Comparison of ENCODE assay signal across 8 mouse cellular contexts in the genomic region with DNA sequence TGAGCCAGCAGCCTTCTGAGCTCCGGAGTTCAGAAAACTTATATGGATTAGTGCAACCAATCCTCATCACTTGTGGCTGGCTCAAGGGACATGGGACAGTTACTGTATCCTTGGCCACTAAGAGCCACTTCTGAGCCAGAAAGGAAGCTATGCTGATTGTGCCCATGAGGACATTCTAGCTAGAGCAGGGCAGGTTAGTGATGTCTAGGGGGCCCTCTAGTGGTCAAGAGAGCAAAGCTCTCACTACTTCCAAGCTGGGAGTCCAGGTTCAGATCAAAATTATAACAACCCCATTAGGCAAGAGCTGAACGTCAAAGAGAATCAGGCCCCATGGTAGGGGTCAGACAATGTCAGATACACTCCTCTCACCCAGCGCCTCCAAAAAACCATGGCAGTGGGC. TPM values are rescaled to one million over a fixed set of nuclear protein-coding genes. Genes with fewer than 3 reads are reported as not detected.
DNase-seq lines count a peak whose midpoint lies in the region; ATAC-seq and TF ChIP-seq lines count a peak whose summit lies in the region.

No protein-coding gene starts in this region.

- no peak for TF ChIP-seq POLR2A in testis, adult 2 months (IDR thresholded peaks at IDR 0.05; ENCODE audit: control insufficient read depth, low read depth, low read length)
- no peak for TF ChIP-seq POLR2A in liver, adult 2 months (IDR thresholded peaks at IDR 0.05; ENCODE audit: extremely low read depth, insufficient read depth, low read length)

- no peaks in the 10 kb centered on the region for H3K27me3 ChIP-seq in testis, adult 2 months (ENCODE audit: control insufficient read depth, insufficient read depth, low read length)
- no peaks in the 10 kb centered on the region for H3K27me3 ChIP-seq in forebrain, embryonic 12.5 days
- H3K27me3 ChIP-seq in liver, adult 2 months (ENCODE audit: control insufficient read depth, insufficient read depth, low read length), result no peaks in the 10 kb centered on the region
- H3K27me3 ChIP-seq in neural tube, embryonic 11.5 days (ENCODE audit: control insufficient read depth, insufficient read depth, low read length), result no peaks in the 10 kb centered on the region

- ATAC-seq in forebrain, embryonic 12.5 days (ENCODE audit: low FRiP score), result peak; percentile 51; the same call in 1 of the 2 replicates
- no peak; the same call in 1 of the 2 replicates for ATAC-seq in neural tube, embryonic 11.5 days (ENCODE audit: insufficient read depth, low FRiP score, low TSS enrichment)
- ATAC-seq in inflammation-experienced regulatory T-cells, adult 6 months, result no peak

- no peak overlapping the region for H3K27ac ChIP-seq in testis, adult 2 months (ENCODE audit: control insufficient read depth, insufficient read depth, low read depth, low read length)
- no peak overlapping the region for H3K27ac ChIP-seq in forebrain, embryonic 12.5 days
- H3K27ac ChIP-seq in liver, adult 2 months (replicated peaks; ENCODE audit: insufficient read depth, low read depth, low read length), result no peak overlapping the region
- no peak overlapping the region for H3K27ac ChIP-seq in neural tube, embryonic 11.5 days (ENCODE audit: low read depth, low read length)

- no peaks in the 10 kb centered on the region for H3K79me2 ChIP-seq in liver, adult 2 months (ENCODE audit: control insufficient read depth, insufficient read depth, low read length)

- no peaks in the 10 kb centered on the region for H3K36me3 ChIP-seq in testis, adult 2 months (ENCODE audit: control insufficient read depth, insufficient read depth, low read length)
- no peaks in the 10 kb centered on the region for H3K36me3 ChIP-seq in forebrain, embryonic 12.5 days (replicated peaks)
- no peaks in the 10 kb centered on the region for H3K36me3 ChIP-seq in liver, adult 2 months (ENCODE audit: control insufficient read depth, insufficient read depth, low read length)
- H3K36me3 ChIP-seq in neural tube, embryonic 11.5 days (ENCODE audit: control insufficient read depth, insufficient read depth, low read length), result no peaks in the 10 kb centered on the region

- H3K4me2 ChIP-seq in forebrain, embryonic 12.5 days, result no peak overlapping the region
- H3K4me2 ChIP-seq in neural tube, embryonic 11.5 days (ENCODE audit: low read depth), result no peak overlapping the region

- TF ChIP-seq CTCF in testis, adult 2 months (IDR thresholded peaks at IDR 0.05; ENCODE audit: control insufficient read depth, insufficient read depth, insufficient replicate concordance, low read depth, low read length), result peak; percentile 27; the same call in 1 of the 2 replicates
- TF ChIP-seq CTCF in liver, adult 2 months (IDR thresholded peaks at IDR 0.05; ENCODE audit: low read depth, low read length), result peak; percentile 60

- 53% methylated on average over 3 of the region's 3 CpGs for WGBS in forebrain, embryonic 12.5 days
- 40% methylated on average over 3 of the region's 3 CpGs for WGBS in liver, adult 2 months
- WGBS in neural tube, embryonic 11.5 days, result 51% methylated on average over 3 of the region's 3 CpGs

- DNase-seq in testis, postnatal 14 days (ENCODE audit: low spot score), result no peak
- DNase-seq in c-Kit-positive CD71-negative TER-119-negative erythroid progenitor cells, embryonic 14.5 days (ENCODE audit: low read depth), result peak; percentile 60
- peak; percentile 42 for DNase-seq in kidney, adult 18-20 months
- peak; percentile 51 for DNase-seq in liver, adult 2 months (ENCODE audit: extremely low read depth, low read depth, low spot score)
- peak; percentile 57 for DNase-seq in neural tube, embryonic 11.5 days (ENCODE audit: low spot score)

- no peaks in the 10 kb centered on the region for H3K9me3 ChIP-seq in forebrain, embryonic 12.5 days
- H3K9me3 ChIP-seq in neural tube, embryonic 11.5 days (ENCODE audit: control insufficient read depth, low read length), result no peaks in the 10 kb centered on the region

- no peaks in the 10 kb centered on the region for H3K4me1 ChIP-seq in testis, adult 2 months (ENCODE audit: control insufficient read depth, insufficient read depth, low read length)
- no peaks in the 10 kb centered on the region for H3K4me1 ChIP-seq in forebrain, embryonic 12.5 days
- H3K4me1 ChIP-seq in liver, adult 2 months (ENCODE audit: control insufficient read depth, insufficient read depth, low read length), result no peaks in the 10 kb centered on the region
- no peaks in the 10 kb centered on the region for H3K4me1 ChIP-seq in neural tube, embryonic 11.5 days (ENCODE audit: control insufficient read depth, insufficient read depth, low read length)

- no peak overlapping the region for H3K9ac ChIP-seq in forebrain, embryonic 12.5 days
- no peak overlapping the region for H3K9ac ChIP-seq in liver, adult 2 months (ENCODE audit: low read depth, low read length)
- H3K9ac ChIP-seq in neural tube, embryonic 11.5 days (ENCODE audit: low read length), result no peak overlapping the region

- H3K4me3 ChIP-seq in testis, adult 2 months (ENCODE audit: control insufficient read depth, low read depth, low read length), result no peak overlapping the region
- H3K4me3 ChIP-seq in forebrain, embryonic 12.5 days (replicated peaks), result no peak overlapping the region
- no peak overlapping the region for H3K4me3 ChIP-seq in liver, adult 2 months (ENCODE audit: insufficient read depth, low read depth, low read length)
- no peak overlapping the region for H3K4me3 ChIP-seq in neural tube, embryonic 11.5 days (ENCODE audit: low read depth, low read length)

RNA-seq across cellular contexts. Expression of gene Ccn5, which starts 33.0 kb away (rescaled TPM):
- 4.9 and 5.1 TPM in 2 replicates for polyA plus RNA-seq in testis, adult 2 months (2012; rRNA removed)
- 0.15 and 0.28 TPM in 2 replicates for polyA plus RNA-seq in forebrain, embryonic 12.5 days (2016; fragmentation: Nextera tagmentation; extraction: Ambion mirVana)
- 0.07 and 0.09 TPM in 2 replicates for total RNA-seq in liver, adult 2 months (2014; rRNA removed)
- 0.21 and 0.23 TPM in 2 replicates for polyA plus RNA-seq in liver, adult 2 months (2012; rRNA removed)
- polyA plus RNA-seq in neural tube, embryonic 11.5 days (2014; fragmentation: Nextera tagmentation; extraction: Ambion mirVana), result 0.27 and 0.44 TPM in 2 replicates
- polyA plus RNA-seq in inflammation-experienced regulatory T-cells, adult 6 months (2017; shearing (Covaris generic)), result not detected

RNA-seq across cellular contexts. Expression of gene Ada, which starts 37.7 kb away (rescaled TPM):
- polyA plus RNA-seq in testis, adult 2 months (2012; rRNA removed), result 2.9 and 4.8 TPM in 2 replicates
- 7.3 and 7.9 TPM in 2 replicates for polyA plus RNA-seq in forebrain, embryonic 12.5 days (2016; fragmentation: Nextera tagmentation; extraction: Ambion mirVana)
- 1.9 TPM in 2 replicates for total RNA-seq in liver, adult 2 months (2014; rRNA removed)
- polyA plus RNA-seq in liver, adult 2 months (2012; rRNA removed), result 0.73 and 0.80 TPM in 2 replicates
- polyA plus RNA-seq in neural tube, embryonic 11.5 days (2014; fragmentation: Nextera tagmentation; extraction: Ambion mirVana), result 5.1 and 8.6 TPM in 2 replicates
- 1 to 10 TPM; 4.4 to 8.2 (median 7.4) TPM for polyA plus RNA-seq in inflammation-experienced regulatory T-cells, adult 6 months (2017; shearing (Covaris generic))
